ENCODE assay signal across 10 mouse cellular contexts in the genomic region with DNA sequence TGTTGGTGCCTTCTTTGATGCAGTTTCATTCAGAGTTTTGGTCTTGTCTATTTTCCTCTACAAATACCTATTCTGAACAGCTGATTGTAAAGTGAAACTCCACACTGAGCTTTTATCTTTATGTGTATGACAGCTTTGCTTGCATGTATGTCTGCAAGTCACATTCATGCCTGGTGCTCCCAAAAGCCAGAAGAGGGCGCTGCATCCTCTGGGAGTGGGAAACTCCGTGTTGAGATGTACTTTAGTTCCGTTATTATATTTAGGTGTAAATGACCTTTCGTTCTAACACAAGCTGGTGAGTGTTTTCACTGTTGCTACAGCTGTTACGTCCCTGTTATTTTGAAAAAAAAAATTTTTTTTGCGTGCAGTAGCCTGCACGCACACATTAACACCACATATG. TPM values are rescaled to one million over a fixed set of nuclear protein-coding genes. Genes with fewer than 3 reads are reported as not detected.
DNase-seq lines count a peak whose midpoint lies in the region; ATAC-seq and TF ChIP-seq lines count a peak whose summit lies in the region.
"Had no signal": no experiment of that assay in that cellular context is flagged by ENCODE, and none has a peak within 500 bp of the region (broad histone marks: within the 10 kb centered on the region; RNA-seq: fewer than 3 reads in every experiment).

No protein-coding gene starts in this region.

- no peak for ATAC-seq in heart, embryonic 12.5 days (ENCODE audit: insufficient number of reproducible peaks, low FRiP score)
- no peak for ATAC-seq in activated CD4-positive, CD25-positive, alpha-beta regulatory T cell, adult 4 months

- peak; percentile 13 to 57 for DNase-seq in heart, postnatal 10 days
- DNase-seq in right cerebral cortex, adult 18-20 months: peak; percentile 14
- no peak for DNase-seq in right cerebral cortex, postnatal 25 days
- DNase-seq in adrenal gland, postnatal 10 days: peak; percentile 62
- peak; percentile 10 to 31 for DNase-seq in layer of hippocampus, postnatal 14 days (ENCODE audit: low spot score in 2 of 2)

- H3K4me1 ChIP-seq in heart, embryonic 12.5 days (replicated peaks): peaks cover 8% of the 10 kb centered on the region; the same call in 1 of the 2 replicates
- H3K4me1 ChIP-seq in small intestine, adult 2 months (ENCODE audit: control insufficient read depth, insufficient read depth, insufficient read length, low read length): 0 out of 2 replicates have a peak, but pooled peaks cover 2% of the 10 kb centered on the region

- 60% methylated on average over 7 of the region's 7 CpGs for WGBS in heart, embryonic 12.5 days
- 62% methylated on average over 7 of the region's 7 CpGs for WGBS in small intestine, adult 2 months

- H3K9ac ChIP-seq in heart, embryonic 12.5 days: no peak overlapping the region
- H3K9ac ChIP-seq: embryonic facial prominence, embryonic 15.5 days; limb, embryonic 12.5 days had no signal

- no peak for TF ChIP-seq POLR2A in small intestine, adult 2 months (IDR thresholded peaks at IDR 0.05; ENCODE audit: low read depth, low read length)

- TF ChIP-seq CTCF in small intestine, adult 2 months (IDR thresholded peaks at IDR 0.05; ENCODE audit: extremely low read depth, insufficient read length, insufficient replicate concordance, low read depth, low read length): peak; percentile 42; the same call in 1 of the 2 replicates

- no peaks in the 10 kb centered on the region for H3K36me3 ChIP-seq in heart, embryonic 12.5 days
- H3K36me3 ChIP-seq in small intestine, adult 2 months (ENCODE audit: control insufficient read depth, insufficient read depth, low read length): no peaks in the 10 kb centered on the region
- H3K36me3 ChIP-seq: embryonic facial prominence, embryonic 15.5 days; limb, embryonic 12.5 days had no signal

- H3K4me3 ChIP-seq in heart, embryonic 12.5 days: no peak overlapping the region
- no peak overlapping the region for H3K4me3 ChIP-seq in small intestine, adult 2 months (ENCODE audit: low read depth, low read length)
- H3K4me3 ChIP-seq: embryonic facial prominence, embryonic 15.5 days; limb, embryonic 12.5 days had no signal

- 0 out of 2 replicates have a peak, but pooled peaks cover 5% of the 10 kb centered on the region for H3K27me3 ChIP-seq in heart, embryonic 12.5 days (replicated peaks)
- no peaks in the 10 kb centered on the region for H3K27me3 ChIP-seq in small intestine, adult 2 months (ENCODE audit: control insufficient read depth, insufficient read depth, low read length)
- H3K27me3 ChIP-seq: embryonic facial prominence, embryonic 15.5 days; limb, embryonic 12.5 days had no signal

- intact Hi-C loops in heart, postnatal 10 days (cut with DNase I): no loop called here

- H3K27ac ChIP-seq in heart, embryonic 12.5 days (ENCODE audit: poor library complexity, severe bottlenecking): no peak overlapping the region
- H3K27ac ChIP-seq in small intestine, adult 2 months (ENCODE audit: insufficient read depth, low read depth, low read length): no peak overlapping the region
- H3K27ac ChIP-seq: embryonic facial prominence, embryonic 15.5 days; limb, embryonic 12.5 days had no signal

- H3K9me3 ChIP-seq in heart, embryonic 12.5 days (replicated peaks): no peaks in the 10 kb centered on the region
- H3K9me3 ChIP-seq: embryonic facial prominence, embryonic 15.5 days; limb, embryonic 12.5 days had no signal

- no peak overlapping the region for H3K4me2 ChIP-seq in heart, embryonic 12.5 days
- H3K4me2 ChIP-seq: embryonic facial prominence, embryonic 15.5 days; limb, embryonic 12.5 days had no signal

RNA-seq across cellular contexts. Expression of a gene that starts 48.1 kb away (rescaled TPM):
- 10 to 100 TPM; 12.9 to 13.5 TPM for total RNA-seq in heart, postnatal 10 days (2021)
- 13.0 and 13.7 TPM in 2 replicates for polyA plus RNA-seq in heart, embryonic 12.5 days (2016; fragmentation: Nextera tagmentation; extraction: Ambion mirVana)
- total RNA-seq in adrenal gland, postnatal 10 days (2021): 10 to 100 TPM; 41.3 to 56.4 TPM
- total RNA-seq in layer of hippocampus, postnatal 14 days (2021): 10 to 100 TPM; 40.4 to 41.6 TPM
- polyA plus RNA-seq in small intestine, adult 2 months (2012; rRNA removed): 8.5 and 13.0 TPM in 2 replicates
- polyA plus RNA-seq in activated CD4-positive, CD25-positive, alpha-beta regulatory T cell, adult 4 months (2017; shearing (Covaris generic)): 1 to 10 TPM; 8.5 to 9.1 TPM
